Mouse (Mus musculus) liver, adult 2 months (tissue): ENCODE measurements around the gene Calcrl.

Experiments used
- CTCF ChIP-seq: fragments of 200-500 bp; IDR thresholded peaks from 2 replicates; pipeline ENCODE4 v1.5.1; 2011; ENCODE audit warnings: low read depth, low read length, control low read depth
- POLR2A ChIP-seq: fragments of 200-500 bp; IDR thresholded peaks from 2 replicates; pipeline ENCODE4 v1.6.1; 2011; ENCODE audit warnings: low read length, control low read depth; ENCODE audit not compliant: insufficient read depth; ENCODE audit errors: extremely low read depth

- TF ChIP-seq CTCF (no peak), POLR2A (no peak)
These were observed 28.8 kb upstream of the Calcrl start for GRCm38 (mm10) chr2:84454051-84454450.
